Mouse (Mus musculus) splenic B cell, adult 2 months (primary cell): ENCODE measurements around the gene Paxx.

Experiments
- DNase-seq: peaks from one replicate; pipeline ENCODE4 v3.0.0-alpha.2; 2011; ENCODE audit warnings: low read depth, low spot score
- H3K27me3 ChIP-seq: 2 replicates; pipeline ENCODE4 v1.6.1; 2012; ENCODE audit warnings: mild to moderate bottlenecking, low read length, moderate library complexity, mixed read lengths; ENCODE audit not compliant: control insufficient read depth, poor library complexity, insufficient read depth, severe bottlenecking
- H3K36me3 ChIP-seq: 2 replicates; pipeline ENCODE4 v1.6.1; 2012; ENCODE audit warnings: mild to moderate bottlenecking, low read length, moderate library complexity, mixed read lengths; ENCODE audit not compliant: control insufficient read depth, poor library complexity, insufficient read depth, severe bottlenecking

The Paxx gene

GRCm38 (mm10) chr2:25467606-25468303 is 6.9 kb upstream of the Paxx start:
- DNase-seq: no peak
- Histone ChIP-seq H3K36me3 (no peaks in the 10 kb centered on the region), H3K27me3 (no peaks in the 10 kb centered on the region)

- Histone ChIP-seq H3K27me3 (no peaks in the 10 kb centered on the region), H3K36me3 (no peaks in the 10 kb centered on the region)
- peak; percentile 74 for DNase-seq
Measured at GRCm38 (mm10) chr2:25465816-25466635, 5.1 kb upstream of the Paxx start.

- DNase-seq: no peak
- H3K27me3 ChIP-seq: no peaks in the 10 kb centered on the region
- no peaks in the 10 kb centered on the region for H3K36me3 ChIP-seq
Measured at GRCm38 (mm10) chr2:25465256-25465655, 4.4 kb upstream of the Paxx start.

DNA sequence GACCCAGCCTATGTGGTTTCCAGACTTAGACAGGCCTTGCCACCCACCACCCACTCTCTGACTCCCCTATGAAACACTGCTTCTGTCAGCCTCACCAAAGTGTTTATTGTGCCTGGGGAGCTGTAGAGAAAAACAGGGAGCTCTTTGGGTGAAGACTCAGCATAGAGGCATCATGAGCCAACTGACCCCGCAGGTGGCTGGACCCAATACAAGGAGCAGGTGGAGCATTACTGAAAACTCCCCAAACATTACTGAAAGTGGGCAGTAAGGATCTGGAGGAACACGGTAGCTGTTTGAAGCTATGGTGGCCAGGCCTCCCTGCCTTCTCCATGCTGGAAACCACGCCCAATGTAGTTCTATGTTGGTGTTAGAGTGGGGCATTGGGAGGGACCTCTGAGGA is 2.7 kb upstream of the Paxx start:
- no peak for DNase-seq
- Histone ChIP-seq H3K36me3 (no peaks in the 10 kb centered on the region), H3K27me3 (no peaks in the 10 kb centered on the region)

DNA sequence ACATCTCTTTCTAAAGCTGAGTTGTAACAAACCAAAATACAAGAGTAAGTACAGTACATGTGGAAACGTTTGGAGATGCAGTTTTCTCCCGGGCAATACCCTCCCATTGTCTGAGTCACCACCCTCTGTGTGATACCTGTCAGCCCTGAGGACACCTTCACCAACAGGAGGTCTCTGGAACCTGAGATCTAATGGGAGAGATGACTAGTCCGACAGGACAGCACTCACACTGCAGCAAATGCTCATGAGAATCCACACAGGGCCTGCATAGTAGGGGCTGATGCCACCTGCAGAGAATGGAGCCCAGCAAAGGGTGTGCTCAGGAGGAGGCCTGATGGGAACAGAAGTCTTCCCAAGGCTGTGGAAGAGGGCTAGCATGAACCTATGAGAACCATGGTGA is 513 bp upstream of the Paxx start:
- no peaks in the 10 kb centered on the region for H3K27me3 ChIP-seq
- no peaks in the 10 kb centered on the region; the same call in 1 of the 2 replicates for H3K36me3 ChIP-seq
- DNase-seq: no peak

DNA sequence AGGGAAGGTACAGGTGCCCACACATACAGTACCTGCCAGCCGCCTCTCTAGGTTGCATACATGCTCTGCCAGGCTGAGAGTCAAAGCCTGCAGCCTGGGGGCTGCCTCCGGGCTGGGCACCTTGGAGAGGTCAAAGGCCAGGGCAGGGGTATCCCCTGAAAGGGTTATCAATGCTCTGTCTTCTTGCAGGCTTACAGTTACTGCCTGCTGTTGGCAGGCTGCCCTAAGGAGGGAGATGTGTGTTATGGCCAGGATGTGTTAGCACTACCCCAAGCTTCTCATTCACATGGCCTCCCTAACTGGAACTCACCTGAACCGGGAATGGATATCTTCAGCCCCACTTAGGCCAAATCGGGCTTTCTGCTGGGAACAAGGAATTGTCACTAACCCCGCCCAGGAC is 759 bp downstream of the Paxx start:
- no peak for DNase-seq
- Histone ChIP-seq H3K36me3 (no peaks in the 10 kb centered on the region; the same call in 1 of the 2 replicates), H3K27me3 (no peaks in the 10 kb centered on the region)

GRCm38 (mm10) chr2:25458911-25459310 is 2.0 kb downstream of the Paxx start:
- H3K36me3 ChIP-seq: no peaks in the 10 kb centered on the region; the same call in 1 of the 2 replicates
- DNase-seq: no peak
- no peaks in the 10 kb centered on the region for H3K27me3 ChIP-seq

DNA sequence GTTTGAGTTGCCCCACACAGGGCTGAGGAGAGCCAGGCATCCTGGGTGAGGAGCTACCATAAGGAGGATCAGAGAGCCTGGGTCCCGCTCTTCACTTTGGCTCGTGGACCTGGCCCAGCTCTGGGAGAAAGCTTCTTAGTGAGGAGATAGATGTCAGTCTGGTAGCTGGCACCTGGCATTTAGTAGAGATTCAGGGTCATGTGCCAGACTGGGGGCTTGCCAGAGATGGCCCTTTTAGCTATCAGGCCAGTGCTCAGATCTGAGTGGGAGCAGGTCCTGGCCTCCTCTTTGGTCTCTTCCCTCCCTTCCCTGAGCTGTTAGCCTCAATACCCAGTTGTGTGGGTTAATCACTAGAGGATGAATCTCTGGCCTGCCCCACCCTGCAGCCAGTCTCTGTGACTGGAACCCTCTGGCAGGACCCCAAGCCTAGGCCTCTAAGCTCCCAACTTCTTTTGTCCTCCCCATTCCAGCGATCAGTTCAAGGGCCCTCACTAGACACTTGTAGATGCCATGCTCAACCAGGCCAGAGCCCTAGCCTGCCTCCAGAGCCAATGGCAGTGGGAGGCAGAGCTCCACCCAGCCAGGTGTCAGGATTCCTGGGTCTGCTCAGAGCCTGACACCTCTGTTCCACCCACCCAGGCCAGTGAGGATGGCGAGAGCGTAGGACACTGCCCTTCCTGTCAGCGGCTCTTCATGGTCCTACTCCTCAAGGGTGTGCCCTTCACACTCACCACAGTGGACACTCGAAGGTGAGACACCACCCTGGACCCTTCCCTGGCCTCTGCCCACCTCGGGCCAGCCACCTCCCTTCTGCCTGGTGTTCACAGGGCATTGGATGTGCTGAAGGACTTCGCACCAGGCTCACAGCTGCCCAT is 3.6 kb downstream of the Paxx start:
- Histone ChIP-seq H3K27me3 (no peaks in the 10 kb centered on the region), H3K36me3 (no peaks in the 10 kb centered on the region; the same call in 1 of the 2 replicates)
- no peak for DNase-seq

- Histone ChIP-seq H3K36me3 (no peaks in the 10 kb centered on the region; the same call in 1 of the 2 replicates), H3K27me3 (no peaks in the 10 kb centered on the region)
- no peak for DNase-seq
Measured at GRCm38 (mm10) chr2:25456205-25456953, 4.5 kb downstream of the Paxx start, which contains the start of gene Clic3. Gene Clic3 (plus strand): TSS chr2:25456838.

DNA sequence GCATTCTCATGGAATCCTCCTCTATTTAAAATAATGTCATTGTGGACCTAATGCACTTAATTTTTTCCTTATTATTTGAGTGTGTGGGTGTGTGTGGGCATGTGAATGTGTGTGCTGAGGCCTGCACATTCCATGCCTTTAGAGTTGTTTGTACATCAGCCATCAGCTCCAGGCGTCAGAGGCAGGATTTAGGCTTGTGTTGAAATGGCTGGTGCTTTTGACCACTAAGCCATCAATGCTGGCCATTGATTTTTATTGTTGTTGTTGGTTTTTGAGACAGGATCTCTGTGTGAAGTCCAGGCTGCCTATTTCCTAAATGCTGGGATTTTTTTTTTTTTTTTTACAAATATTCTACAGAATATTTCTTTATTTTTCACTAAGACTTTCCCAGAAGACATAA is 7.9 kb downstream of the Paxx start:
- Histone ChIP-seq H3K36me3 (no peaks in the 10 kb centered on the region; the same call in 1 of the 2 replicates), H3K27me3 (no peaks in the 10 kb centered on the region)
- no peak for DNase-seq

- DNase-seq: no peak
- Histone ChIP-seq H3K36me3 (no peaks in the 10 kb centered on the region; the same call in 1 of the 2 replicates), H3K27me3 (no peaks in the 10 kb centered on the region)
Measured at GRCm38 (mm10) chr2:25450853-25451647, 9.8 kb downstream of the Paxx start.

- Histone ChIP-seq H3K27me3 (no peaks in the 10 kb centered on the region), H3K36me3 (no peaks in the 10 kb centered on the region; the same call in none of the 2 replicates)
- no peak for DNase-seq
Measured at GRCm38 (mm10) chr2:25442682-25443081, 18.2 kb downstream of the Paxx start.

DNA sequence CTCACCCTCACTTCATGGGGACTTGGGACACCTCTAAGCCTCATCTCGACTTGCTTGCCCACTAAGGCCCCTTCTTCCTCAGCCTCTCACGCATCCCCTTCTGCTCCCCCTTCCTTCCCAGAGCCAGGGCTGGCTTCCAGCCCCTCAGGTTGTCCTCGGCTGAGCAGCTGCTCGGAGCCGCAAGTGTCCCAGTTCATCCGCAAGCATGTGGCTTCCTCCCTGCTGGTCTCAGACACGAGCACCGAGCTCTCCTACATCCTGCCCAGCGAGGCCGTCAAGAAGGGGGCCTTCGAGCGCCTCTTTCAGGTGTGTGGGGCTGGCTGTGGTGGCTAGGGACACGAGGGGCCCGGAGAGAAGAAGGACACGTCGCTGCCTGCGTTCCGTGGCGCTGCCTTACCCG is 19.8 kb downstream of the Paxx start:
- no peak for DNase-seq
- H3K27me3 ChIP-seq: no peaks in the 10 kb centered on the region
- H3K36me3 ChIP-seq: no peaks in the 10 kb centered on the region; the same call in 1 of the 2 replicates
